Comparison of ENCODE assay signal across 9 mouse cellular contexts in genomic region chr5:54180640-54181326, GRCm38 (mm10).
DNase-seq lines count a peak whose midpoint lies in the region; ATAC-seq lines count a peak whose summit lies in the region.
"Had no signal": no experiment of that assay in that cellular context is flagged by ENCODE, and none has a peak within 500 bp of the region (broad histone marks: within the 10 kb centered on the region; RNA-seq: fewer than 3 reads in every experiment).

No protein-coding gene starts in this region.

- no peaks in the 10 kb centered on the region for H3K27me3 ChIP-seq in heart, embryonic 13.5 days (replicated peaks)
- no peaks in the 10 kb centered on the region for H3K27me3 ChIP-seq in embryonic facial prominence, embryonic 15.5 days
- H3K27me3 ChIP-seq in hindbrain, embryonic 14.5 days (ENCODE audit: control insufficient read depth, insufficient read depth, low read length), result no peaks in the 10 kb centered on the region
- H3K27me3 ChIP-seq in neural tube, embryonic 11.5 days (ENCODE audit: control insufficient read depth, insufficient read depth, low read length), result no peaks in the 10 kb centered on the region

- H3K4me3 ChIP-seq in heart, embryonic 13.5 days, result no peak overlapping the region
- no peak overlapping the region for H3K4me3 ChIP-seq in embryonic facial prominence, embryonic 15.5 days (replicated peaks)
- 0 out of 2 replicates have a peak overlapping the region, but pooled peaks have one; percentile 17 for H3K4me3 ChIP-seq in hindbrain, embryonic 14.5 days (replicated peaks; ENCODE audit: low read length)
- no peak overlapping the region for H3K4me3 ChIP-seq in neural tube, embryonic 11.5 days (ENCODE audit: low read depth, low read length)

- no peak; the same call in 1 of the 2 replicates for ATAC-seq in heart, embryonic 13.5 days (ENCODE audit: extremely low read depth, insufficient number of reproducible peaks, low FRiP score, low TSS enrichment)
- no peak for ATAC-seq in embryonic facial prominence, embryonic 15.5 days (ENCODE audit: insufficient number of reproducible peaks, low FRiP score, low TSS enrichment, low read depth)
- peak; percentile 49; the same call in 1 of the 2 replicates for ATAC-seq in hindbrain, embryonic 14.5 days (ENCODE audit: low FRiP score)
- peak; percentile 82 for ATAC-seq in neural tube, embryonic 11.5 days (ENCODE audit: insufficient read depth, low FRiP score, low TSS enrichment)
- ATAC-seq: CD4-positive, CD25-positive, alpha-beta regulatory T cell, adult 4 months had no signal

- no peaks in the 10 kb centered on the region for H3K9me3 ChIP-seq in heart, embryonic 13.5 days
- H3K9me3 ChIP-seq in embryonic facial prominence, embryonic 15.5 days (replicated peaks), result no peaks in the 10 kb centered on the region
- no peaks in the 10 kb centered on the region for H3K9me3 ChIP-seq in hindbrain, embryonic 14.5 days (ENCODE audit: control insufficient read depth, low read length)
- H3K9me3 ChIP-seq in neural tube, embryonic 11.5 days (ENCODE audit: control insufficient read depth, low read length), result no peaks in the 10 kb centered on the region

- H3K9ac ChIP-seq in heart, embryonic 13.5 days, result no peak overlapping the region
- no peak overlapping the region for H3K9ac ChIP-seq in embryonic facial prominence, embryonic 15.5 days
- H3K9ac ChIP-seq in hindbrain, embryonic 14.5 days, result peak overlapping the region; percentile 41
- H3K9ac ChIP-seq in neural tube, embryonic 11.5 days (ENCODE audit: low read length), result no peak overlapping the region

- H3K4me2 ChIP-seq in heart, embryonic 13.5 days, result peak overlapping the region; percentile 39
- no peak overlapping the region for H3K4me2 ChIP-seq in embryonic facial prominence, embryonic 15.5 days (replicated peaks)
- peak overlapping the region; percentile 49 for H3K4me2 ChIP-seq in hindbrain, embryonic 14.5 days (replicated peaks)
- no peak overlapping the region for H3K4me2 ChIP-seq in neural tube, embryonic 11.5 days (ENCODE audit: low read depth)

- no peaks in the 10 kb centered on the region for H3K36me3 ChIP-seq in heart, embryonic 13.5 days
- H3K36me3 ChIP-seq in embryonic facial prominence, embryonic 15.5 days, result no peaks in the 10 kb centered on the region
- H3K36me3 ChIP-seq in hindbrain, embryonic 14.5 days (replicated peaks; ENCODE audit: control insufficient read depth, insufficient read depth), result no peaks in the 10 kb centered on the region
- H3K36me3 ChIP-seq in neural tube, embryonic 11.5 days (ENCODE audit: control insufficient read depth, insufficient read depth, low read length), result no peaks in the 10 kb centered on the region

- DNase-seq in heart, adult 18-20 months, result no peak
- DNase-seq in hindbrain, embryonic 14.5 days (ENCODE audit: low spot score), result no peak
- peak; percentile 63 for DNase-seq in neural tube, embryonic 11.5 days (ENCODE audit: low spot score)
- DNase-seq in thymus, adult 18-20 months, result no peak
- no peak for DNase-seq in layer of hippocampus, adult 9-10 months (ENCODE audit: low spot score)
- DNase-seq in spleen, postnatal 4 days (ENCODE audit: low spot score in 2 of 2), result no peak

- WGBS in heart, embryonic 13.5 days, result 46% methylated on average over 10 of the region's 10 CpGs
- WGBS in embryonic facial prominence, embryonic 15.5 days, result 54% methylated on average over 10 of the region's 10 CpGs
- WGBS in hindbrain, embryonic 14.5 days, result 27% methylated on average over 10 of the region's 10 CpGs
- 38% methylated on average over 10 of the region's 10 CpGs for WGBS in neural tube, embryonic 11.5 days

- H3K4me1 ChIP-seq in heart, embryonic 13.5 days, result peaks cover 37% of the 10 kb centered on the region
- H3K4me1 ChIP-seq in embryonic facial prominence, embryonic 15.5 days, result 0 out of 2 replicates have a peak, but pooled peaks cover 6% of the 10 kb centered on the region
- peaks cover 19% of the 10 kb centered on the region for H3K4me1 ChIP-seq in hindbrain, embryonic 14.5 days (replicated peaks; ENCODE audit: control insufficient read depth, insufficient read depth, low read length)
- peaks cover 16% of the 10 kb centered on the region; the same call in 1 of the 2 replicates for H3K4me1 ChIP-seq in neural tube, embryonic 11.5 days (ENCODE audit: control insufficient read depth, insufficient read depth, low read length)

- H3K27ac ChIP-seq in heart, embryonic 13.5 days (replicated peaks), result peak overlapping the region; percentile 78
- H3K27ac ChIP-seq in embryonic facial prominence, embryonic 15.5 days (replicated peaks), result 0 out of 2 replicates have a peak overlapping the region, but pooled peaks have one; percentile 34
- peak overlapping the region; percentile 22 for H3K27ac ChIP-seq in hindbrain, embryonic 14.5 days
- peak overlapping the region; percentile 14; the same call in 1 of the 2 replicates for H3K27ac ChIP-seq in neural tube, embryonic 11.5 days (ENCODE audit: low read depth, low read length)

Comparison
In these comparisons a context has a peak if more than half of its experiments do, and no peak if none do; other contexts are left out.
1. ATAC-seq: peak in hindbrain, embryonic 14.5 days (single experiment) and neural tube, embryonic 11.5 days (single experiment); none in heart, embryonic 13.5 days (single experiment) and embryonic facial prominence, embryonic 15.5 days (single experiment).
2. H3K27ac ChIP-seq: peak in every context shown above with its lines; median percentile 78 in heart, embryonic 13.5 days; 34 in embryonic facial prominence, embryonic 15.5 days; 22 in hindbrain, embryonic 14.5 days; 14 in neural tube, embryonic 11.5 days.
3. H3K4me2 ChIP-seq: peak in heart, embryonic 13.5 days (single experiment) and hindbrain, embryonic 14.5 days (single experiment); none in embryonic facial prominence, embryonic 15.5 days (single experiment) and neural tube, embryonic 11.5 days (single experiment).